Mouse (Mus musculus) monocyte, adult 2 months (primary cell): ENCODE measurements around the gene Ssc5d.

Experiments
- DNase-seq, 2 experiments: peaks; one replicate each; pipeline ENCODE4 v3.0.0; 2022; ENCODE audit warnings: low spot score in 2 of 2, low read depth in 1 of 2

Gene Ssc5d

GRCm38 (mm10) chr7:4947855-4948254 lies 22.3 kb downstream of the Ssc5d start:
- DNase-seq, result no peak

GRCm38 (mm10) chr7:4948386-4948785 lies 22.8 kb downstream of the Ssc5d start:
- no peak for DNase-seq

GRCm38 (mm10) chr7:4950561-4951342 lies 25.2 kb downstream of the Ssc5d start:
- DNase-seq, result no peak

- DNase-seq, result no peak
Observed at GRCm38 (mm10) chr7:4953815-4954445, 28.3 kb downstream of the Ssc5d start.

GRCm38 (mm10) chr7:4957361-4957760 lies 31.8 kb downstream of the Ssc5d start:
- no peak for DNase-seq

- no peak for DNase-seq
Observed at GRCm38 (mm10) chr7:4963527-4963926, 37.9 kb downstream of the Ssc5d start.

GRCm38 (mm10) chr7:4964272-4964671 lies 38.7 kb downstream of the Ssc5d start, which contains the start of gene Sbk2:
Sbk2 (minus strand) TSS chr7:4964406.
- peak in 1 of 2 experiments; percentile 36 for DNase-seq

- DNase-seq, result no peak
Observed at GRCm38 (mm10) chr7:4964988-4965387, 39.4 kb downstream of the Ssc5d start.

GRCm38 (mm10) chr7:4971068-4971467 lies 45.5 kb downstream of the Ssc5d start, which contains the start of gene Sbk3:
Sbk3 (minus strand) TSS chr7:4971168.
- no peak for DNase-seq

- DNase-seq, result no peak
Observed at GRCm38 (mm10) chr7:4971710-4972109, 46.1 kb downstream of the Ssc5d start.

- no peak for DNase-seq
Observed at GRCm38 (mm10) chr7:4972321-4973047, 46.9 kb downstream of the Ssc5d start.

- DNase-seq, result no peak
Observed at GRCm38 (mm10) chr7:4975455-4975854, 49.9 kb downstream of the Ssc5d start.

GRCm38 (mm10) chr7:4976832-4977231 lies 51.2 kb downstream of the Ssc5d start:
- no peak for DNase-seq

GRCm38 (mm10) chr7:4988250-4988649 lies 62.7 kb downstream of the Ssc5d start:
- no peak for DNase-seq

- DNase-seq, result no peak
Observed at GRCm38 (mm10) chr7:4993347-4993998, 67.9 kb downstream of the Ssc5d start.

- DNase-seq, result no peak
Observed at GRCm38 (mm10) chr7:4993999-4994788, 68.6 kb downstream of the Ssc5d start.
